13 mouse cellular contexts compared by ENCODE assay signal in genomic region chr5:141561989-141562560, GRCm38 (mm10).
DNase-seq lines count a peak whose midpoint lies in the region; ATAC-seq and TF ChIP-seq lines count a peak whose summit lies in the region.
"Had no signal": no experiment of that assay in that cellular context is flagged by ENCODE, and none has a peak within 500 bp of the region (broad histone marks: within the 10 kb centered on the region; RNA-seq: fewer than 3 reads in every experiment).

No protein-coding gene starts in this region.

- TF ChIP-seq POLR2A in heart, adult 2 months (IDR thresholded peaks at IDR 0.05; ENCODE audit: insufficient read depth, low read depth, low read length) = no peak

- peaks cover 41% of the 10 kb centered on the region for H3K4me1 ChIP-seq in heart, embryonic 13.5 days
- H3K4me1 ChIP-seq in heart, adult 2 months (ENCODE audit: control insufficient read depth, insufficient read depth, low read length) = no peaks in the 10 kb centered on the region
- H3K4me1 ChIP-seq in kidney, embryonic 15.5 days = peaks cover 13% of the 10 kb centered on the region
- H3K4me1 ChIP-seq in limb, embryonic 15.5 days = peaks cover 4% of the 10 kb centered on the region; the same call in 1 of the 2 replicates

- peak overlapping the region; percentile 61 for H3K27ac ChIP-seq in heart, embryonic 13.5 days (replicated peaks)
- no peak overlapping the region for H3K27ac ChIP-seq in heart, adult 2 months
- H3K27ac ChIP-seq in kidney, embryonic 15.5 days = no peak overlapping the region
- no peak overlapping the region for H3K27ac ChIP-seq in limb, embryonic 15.5 days
- H3K27ac ChIP-seq: hindbrain, embryonic 13.5 days; liver, embryonic 14.5 days had no signal

- H3K79me2 ChIP-seq in heart, adult 2 months (replicated peaks; ENCODE audit: control insufficient read depth, insufficient read depth, low read length) = no peaks in the 10 kb centered on the region

- no peak overlapping the region for H3K4me3 ChIP-seq in heart, embryonic 13.5 days
- H3K4me3 ChIP-seq in heart, adult 2 months = no peak overlapping the region
- H3K4me3 ChIP-seq in kidney, embryonic 15.5 days (replicated peaks) = no peak overlapping the region
- H3K4me3 ChIP-seq in limb, embryonic 15.5 days = no peak overlapping the region
- H3K4me3 ChIP-seq: hindbrain, embryonic 13.5 days had no signal

- 23% methylated on average over 3 of the region's 3 CpGs for WGBS in heart, embryonic 13.5 days
- 37% methylated on average over 3 of the region's 3 CpGs for WGBS in heart, adult 2 months
- 29% methylated on average over 3 of the region's 3 CpGs for WGBS in kidney, embryonic 15.5 days
- WGBS in limb, embryonic 15.5 days = 24% methylated on average over 3 of the region's 3 CpGs

- no peaks in the 10 kb centered on the region for H3K9me3 ChIP-seq in heart, embryonic 13.5 days
- H3K9me3 ChIP-seq in kidney, embryonic 15.5 days (replicated peaks) = no peaks in the 10 kb centered on the region
- no peaks in the 10 kb centered on the region for H3K9me3 ChIP-seq in limb, embryonic 15.5 days

- no peak for TF ChIP-seq CTCF in heart, adult 2 months (IDR thresholded peaks at IDR 0.05)

- no peaks in the 10 kb centered on the region for H3K27me3 ChIP-seq in heart, embryonic 13.5 days (replicated peaks)
- H3K27me3 ChIP-seq in heart, adult 2 months (ENCODE audit: control insufficient read depth, insufficient read depth, low read length) = no peaks in the 10 kb centered on the region
- no peaks in the 10 kb centered on the region for H3K27me3 ChIP-seq in kidney, embryonic 15.5 days
- no peaks in the 10 kb centered on the region for H3K27me3 ChIP-seq in limb, embryonic 15.5 days

- no peak overlapping the region for H3K4me2 ChIP-seq in heart, embryonic 13.5 days
- no peak overlapping the region for H3K4me2 ChIP-seq in kidney, embryonic 15.5 days
- no peak overlapping the region for H3K4me2 ChIP-seq in limb, embryonic 15.5 days
- H3K4me2 ChIP-seq: hindbrain, embryonic 13.5 days had no signal

- no peak for TF ChIP-seq EP300 in heart, adult 2 months (IDR thresholded peaks at IDR 0.05; ENCODE audit: insufficient read depth, low read depth, low read length)

- H3K9ac ChIP-seq in heart, embryonic 13.5 days = no peak overlapping the region
- no peak overlapping the region for H3K9ac ChIP-seq in heart, adult 2 months (ENCODE audit: low read depth, low read length)
- no peak overlapping the region for H3K9ac ChIP-seq in kidney, embryonic 15.5 days
- no peak overlapping the region for H3K9ac ChIP-seq in limb, embryonic 15.5 days
- H3K9ac ChIP-seq: hindbrain, embryonic 13.5 days; liver, embryonic 14.5 days had no signal

- intact Hi-C loops in heart, adult 2 months (cut with DNase I) = no loop called here

- H3K36me3 ChIP-seq in heart, embryonic 13.5 days = no peaks in the 10 kb centered on the region
- no peaks in the 10 kb centered on the region for H3K36me3 ChIP-seq in heart, adult 2 months (ENCODE audit: control insufficient read depth, insufficient read depth, low read length)
- H3K36me3 ChIP-seq in kidney, embryonic 15.5 days = no peaks in the 10 kb centered on the region
- no peaks in the 10 kb centered on the region for H3K36me3 ChIP-seq in limb, embryonic 15.5 days
- H3K36me3 ChIP-seq: hindbrain, embryonic 13.5 days had no signal

- no peak for DNase-seq in heart, adult 2 months
- DNase-seq in kidney, postnatal 10 days = no peak
- DNase-seq in lung, postnatal 36 days = peak; percentile 16
- no peak for DNase-seq in lung, adult 18-20 months
- DNase-seq: B cell, adult 2 months; cerebellum, postnatal 10 days; thymus, adult 18-20 months had no signal

- no peak for ATAC-seq in heart, embryonic 13.5 days (ENCODE audit: extremely low read depth, insufficient number of reproducible peaks, low FRiP score, low TSS enrichment)
- ATAC-seq in kidney, embryonic 15.5 days (replicated peaks; ENCODE audit: low FRiP score) = peak; percentile 22; the same call in 1 of the 2 replicates
- peak; percentile 55; the same call in 1 of the 2 replicates for ATAC-seq in limb, embryonic 15.5 days (ENCODE audit: insufficient number of reproducible peaks, low FRiP score, low TSS enrichment, low read depth)
- no peak for ATAC-seq in megakaryocyte, adult 5-6 weeks (ENCODE audit: poor library complexity, severe bottlenecking)

Comparison
In these comparisons a context has a peak if more than half of its experiments do, and no peak if none do; other contexts are left out.
1. ATAC-seq: peak in kidney, embryonic 15.5 days (single experiment) and limb, embryonic 15.5 days (single experiment); none in heart, embryonic 13.5 days (single experiment) and megakaryocyte, adult 5-6 weeks (single experiment).